Mouse (Mus musculus) cerebellum, adult 2 months (tissue): Measurements from ENCODE around the gene Pes1.

Experiments used
- CTCF ChIP-seq: fragments of 200-500 bp; IDR thresholded peaks from 2 replicates; pipeline ENCODE4 v1.5.1; 2011; ENCODE audit warnings: low read depth, mild to moderate bottlenecking, control low read depth, low read length, moderate library complexity, borderline replicate concordance; ENCODE audit not compliant: insufficient read depth
- POLR2A ChIP-seq: fragments of 200-500 bp; IDR thresholded peaks from 2 replicates; pipeline ENCODE4 v1.6.1; 2011; ENCODE audit warnings: low read length, control low read depth, borderline replicate concordance; ENCODE audit not compliant: insufficient read depth

DNA sequence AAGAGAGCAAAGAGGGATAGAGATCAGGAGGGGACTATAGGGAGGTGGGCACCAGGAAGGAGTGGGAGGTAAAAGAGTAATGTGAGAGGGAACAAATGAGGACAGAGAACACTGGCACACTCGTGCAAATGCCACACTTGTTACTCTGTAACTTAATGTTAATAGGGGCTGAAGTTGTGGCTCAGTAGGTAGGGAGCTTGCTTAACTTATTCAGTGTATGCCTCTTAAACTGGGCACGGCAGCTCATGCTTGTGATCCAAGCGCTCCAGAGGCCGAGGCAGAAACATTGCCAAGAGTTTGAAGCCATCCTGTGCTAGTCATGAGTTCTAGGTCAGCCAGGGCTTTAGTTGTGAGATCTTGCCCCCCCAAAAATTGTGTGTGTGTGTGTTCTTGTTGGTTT lies 28.6 kb upstream of the Pes1 start:
- TF ChIP-seq POLR2A: no peak
- TF ChIP-seq CTCF: no peak
